Mouse (Mus musculus): Measurements from ENCODE around the gene Col12a1.

DNA sequence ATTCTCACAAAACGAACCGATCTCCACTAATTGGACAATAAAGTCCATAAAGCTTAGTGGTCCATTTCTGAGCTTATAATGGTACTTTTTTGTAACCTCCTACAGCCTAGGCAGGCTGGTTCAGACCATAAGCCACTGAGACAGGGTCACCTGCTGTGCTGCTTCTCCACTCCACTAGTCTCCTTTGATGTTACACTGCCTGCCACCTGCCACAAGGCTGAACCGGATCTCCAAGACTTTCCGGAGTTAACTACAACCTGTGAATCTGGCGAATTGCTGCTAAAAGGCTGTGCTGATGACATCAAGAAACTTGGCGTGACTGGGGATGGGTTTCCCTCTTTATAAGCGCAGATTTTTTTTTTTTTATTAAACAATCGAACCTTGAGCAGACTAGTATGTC, 33.2 kb upstream of the Col12a1 start:
- no peak for TF ChIP-seq CTCF (IDR thresholded peaks at IDR 0.05; ENCODE audit: borderline replicate concordance, extremely low read depth, insufficient read depth, insufficient read length)
- no peak for TF ChIP-seq POLR2A (IDR thresholded peaks at IDR 0.05; ENCODE audit: borderline replicate concordance, extremely low read depth, insufficient read depth, insufficient read length, poor library complexity, severe bottlenecking)

Measured in brain, embryonic 14.5 days (tissue).